ENCODE assay signal across 28 mouse cellular contexts in the genomic region with DNA sequence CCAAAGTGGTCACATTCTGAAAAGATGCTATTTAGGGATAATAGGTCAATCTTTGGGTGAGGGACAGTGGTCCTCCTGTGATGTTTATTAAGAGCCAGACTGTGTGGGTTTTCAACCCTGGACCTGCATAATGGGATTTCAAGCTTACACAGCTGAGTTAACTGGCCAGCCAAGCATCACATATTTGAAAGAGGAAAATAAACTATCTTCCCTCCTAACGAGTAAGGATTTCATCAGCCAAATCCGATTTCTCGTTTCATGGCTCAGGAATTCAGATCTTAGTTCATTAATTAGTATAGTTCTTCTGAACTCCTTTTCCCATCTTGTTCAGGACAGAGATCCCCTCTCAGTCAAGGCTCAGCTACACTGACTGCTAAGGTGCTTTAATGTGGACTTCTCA.
A peak's percentile ranks its signal among the peaks of the same experiment; 100 is the strongest.
DNase-seq lines count a peak whose midpoint lies in the region; ATAC-seq and TF ChIP-seq lines count a peak whose summit lies in the region.
"Had no signal": no experiment of that assay in that cellular context is flagged by ENCODE, and none has a peak within 500 bp of the region (broad histone marks: within the 10 kb centered on the region; RNA-seq: fewer than 3 reads in every experiment).

No protein-coding gene starts in this region.

- CTCF ChIA-PET in Patski (lab: Charles Lee) = interaction anchor here (1.1 to 2.2 kb wide), 9 partner anchors 19 to 233 kb away, joined by 3 to 8 read pairs (median 4); no protein-coding TSS in a partner anchor

- H3K4me3 ChIP-seq in kidney, adult 2 months (ENCODE audit: insufficient read depth, low read depth, low read length) = no peak overlapping the region
- H3K4me3 ChIP-seq in kidney, postnatal 0 days (replicated peaks; ENCODE audit: low read depth, low read length) = no peak overlapping the region
- H3K4me3 ChIP-seq: embryonic facial prominence, embryonic 10.5 days; embryonic facial prominence, embryonic 13.5 days; erythroblast, embryonic 14.5 days; forebrain, embryonic 12.5 days; forebrain, embryonic 15.5 days; heart, embryonic 10.5 days; heart, embryonic 13.5 days had no signal

- H3K9ac ChIP-seq in kidney, postnatal 0 days (ENCODE audit: low read depth, low read length) = no peak overlapping the region
- H3K9ac ChIP-seq: embryonic facial prominence, embryonic 13.5 days; forebrain, embryonic 12.5 days; forebrain, embryonic 15.5 days; heart, embryonic 13.5 days; hindbrain, embryonic 14.5 days had no signal

- peak overlapping the region; percentile 36; the same call in 1 of the 2 replicates for H3K27ac ChIP-seq in kidney, adult 2 months (ENCODE audit: insufficient read depth, low read depth, low read length)
- peak overlapping the region; percentile 27; the same call in 1 of the 2 replicates for H3K27ac ChIP-seq in kidney, postnatal 0 days
- H3K27ac ChIP-seq: embryonic facial prominence, embryonic 10.5 days; embryonic facial prominence, embryonic 13.5 days; forebrain, embryonic 12.5 days; forebrain, embryonic 15.5 days; heart, embryonic 10.5 days; heart, embryonic 13.5 days; hindbrain, embryonic 14.5 days; hindbrain, postnatal 0 days had no signal

- peak; percentile 70 for DNase-seq in kidney, adult 2 months
- no peak for DNase-seq in kidney, adult 18-20 months
- peak; percentile 76 for DNase-seq in Muller cell, postnatal 12 days (ENCODE audit: inconsistent ontology term)
- peak; percentile 82 for DNase-seq in Patski (ENCODE audit: low read depth, low spot score)
- DNase-seq in kidney, postnatal 0 days (ENCODE audit: low spot score) = no peak
- no peak for DNase-seq in right cerebral cortex, postnatal 4 days
- DNase-seq in cerebellum, adult 9-10 months = no peak
- no peak for DNase-seq in left cerebral cortex, adult 9 months (ENCODE audit: low spot score in 2 of 2)
- DNase-seq: adrenal gland, postnatal 10 days; adrenal gland, postnatal 36 days; cerebellum, adult 18-20 months; cerebellum, adult 9-11 months; cerebellum, postnatal 25 days; embryo, embryonic 11 days; gastrocnemius, postnatal 10 days; heart, adult 18-20 months; heart, postnatal 14 days; heart, postnatal 4 days had no signal

- H3K36me3 ChIP-seq in kidney, adult 2 months (ENCODE audit: control insufficient read depth, insufficient read depth, low read length) = no peaks in the 10 kb centered on the region
- H3K36me3 ChIP-seq in kidney, postnatal 0 days (ENCODE audit: insufficient read depth, low read length) = no peaks in the 10 kb centered on the region
- H3K36me3 ChIP-seq: embryonic facial prominence, embryonic 10.5 days; embryonic facial prominence, embryonic 13.5 days; forebrain, embryonic 12.5 days; forebrain, embryonic 15.5 days; heart, embryonic 10.5 days; heart, embryonic 13.5 days had no signal

- TF ChIP-seq POLR2A in kidney, adult 2 months (IDR thresholded peaks at IDR 0.05; ENCODE audit: low read depth, low read length) = no peak

- H3K4me1 ChIP-seq in kidney, adult 2 months (ENCODE audit: control insufficient read depth, insufficient read depth, low read length) = no peaks in the 10 kb centered on the region; the same call in 1 of the 2 replicates
- H3K4me1 ChIP-seq in kidney, postnatal 0 days (replicated peaks; ENCODE audit: insufficient read depth, low read length) = 0 out of 2 replicates have a peak, but pooled peaks cover 12% of the 10 kb centered on the region

- ATAC-seq in Patski = peak; percentile 49
- no peak for ATAC-seq in kidney, postnatal 0 days (replicated peaks; ENCODE audit: low FRiP score, low read depth)
- ATAC-seq: CD4-positive, CD25-positive, alpha-beta regulatory T cell, adult 4 months; forebrain, embryonic 15.5 days; hindbrain, postnatal 0 days had no signal

- no peaks in the 10 kb centered on the region for H3K27me3 ChIP-seq in kidney, adult 2 months (replicated peaks; ENCODE audit: control insufficient read depth, insufficient read depth, low read length)
- no peaks in the 10 kb centered on the region for H3K27me3 ChIP-seq in Patski
- H3K27me3 ChIP-seq in kidney, postnatal 0 days (ENCODE audit: insufficient read depth, low read length) = no peaks in the 10 kb centered on the region
- H3K27me3 ChIP-seq: forebrain, embryonic 15.5 days had no signal

- POLR2A ChIA-PET in Patski (lab: Charles Lee) = interaction anchor here (0.6 to 3.7 kb wide), 6 partner anchors 9 to 233 kb away, joined by 3 to 33 read pairs (median 6); a partner anchor contains a TSS

- no peak for TF ChIP-seq CTCF in kidney, adult 2 months (conservative IDR thresholded peaks at IDR 0.05; ENCODE audit: insufficient read depth, insufficient read length, low read depth, low read length)
- TF ChIP-seq CTCF in Patski (IDR thresholded peaks at IDR 0.05) = no peak
- TF ChIP-seq CTCF in kidney, postnatal 0 days (IDR thresholded peaks at IDR 0.05; ENCODE audit: low read depth) = no peak

- 29% methylated on average over 3 of the region's 3 CpGs for WGBS in kidney, adult 2 months
- 40% methylated on average over 3 of the region's 3 CpGs for WGBS in kidney, postnatal 0 days

- H3K9me3 ChIP-seq in kidney, postnatal 0 days (replicated peaks; ENCODE audit: low read length) = no peaks in the 10 kb centered on the region
- H3K9me3 ChIP-seq: embryonic facial prominence, embryonic 10.5 days; embryonic facial prominence, embryonic 13.5 days; forebrain, embryonic 12.5 days; forebrain, embryonic 15.5 days; heart, embryonic 10.5 days; heart, embryonic 13.5 days had no signal

- in situ Hi-C loops in Patski (cut with MboI; ENCODE audit: low pct_unique_long_range_greater_than_20kb) = loop anchor here (5.0 kb wide), 4 partner anchors 51 to 524 kb away; no protein-coding TSS in a partner anchor

- H3K4me2 ChIP-seq in kidney, postnatal 0 days (ENCODE audit: low read length) = no peak overlapping the region
- H3K4me2 ChIP-seq: embryonic facial prominence, embryonic 13.5 days; forebrain, embryonic 12.5 days; forebrain, embryonic 15.5 days; heart, embryonic 13.5 days; hindbrain, embryonic 14.5 days had no signal

Comparison
In these comparisons a context has a peak if more than half of its experiments do, and no peak if none do; other contexts are left out.
1. DNase-seq: peak in kidney, adult 2 months (single experiment), Muller cell, postnatal 12 days (single experiment) and Patski (single experiment); none in kidney, adult 18-20 months (single experiment), kidney, postnatal 0 days (single experiment), right cerebral cortex, postnatal 4 days (single experiment), cerebellum, adult 9-10 months (single experiment) and left cerebral cortex, adult 9 months (0 of 2).